Mouse (Mus musculus): ENCODE measurements around the gene Cspg4. TPM values are rescaled to one million over a fixed set of nuclear protein-coding genes. Genes with fewer than 3 reads are reported as not detected.

Gene Cspg4
- polyA plus RNA-seq, 1 experiment from 2014 or later, result 1.1 TPM

- DNase-seq (ENCODE audit: low spot score) (no peak), ATAC-seq (replicated peaks; ENCODE audit: low FRiP score) (no peak)
- Histone ChIP-seq H3K4me1 (replicated peaks; ENCODE audit: control insufficient read depth, insufficient read depth, low read length) (no peaks in the 10 kb centered on the region), H3K4me3 (ENCODE audit: low read depth, low read length) (no peak overlapping the region), H3K36me3 (ENCODE audit: control insufficient read depth, insufficient read depth, low read length) (no peaks in the 10 kb centered on the region), H3K4me2 (no peak overlapping the region), H3K27me3 (replicated peaks; ENCODE audit: control insufficient read depth, insufficient read depth, low read length) (peaks cover 3% of the 10 kb centered on the region; the same call in 1 of the 2 replicates), H3K27ac (ENCODE audit: low read depth, low read length) (no peak overlapping the region), H3K9me3 (ENCODE audit: control insufficient read depth, low read length) (no peaks in the 10 kb centered on the region), H3K9ac (ENCODE audit: low read depth, low read length) (no peak overlapping the region)
- WGBS, result 50% methylated on average over 3 of the region's 3 CpGs
These were observed 7.4 kb upstream of the Cspg4 start for GRCm38 (mm10) chr9:56857463-56857862.

GRCm38 (mm10) chr9:56860035-56860434 is 4.8 kb upstream of the Cspg4 start:
- 77% methylated on average over 3 of the region's 3 CpGs for WGBS
- H3K27ac ChIP-seq (ENCODE audit: low read depth, low read length), result no peak overlapping the region
- no peaks in the 10 kb centered on the region for H3K4me1 ChIP-seq (replicated peaks; ENCODE audit: control insufficient read depth, insufficient read depth, low read length)
- H3K9ac ChIP-seq (ENCODE audit: low read depth, low read length), result no peak overlapping the region
- H3K36me3 ChIP-seq (ENCODE audit: control insufficient read depth, insufficient read depth, low read length), result no peaks in the 10 kb centered on the region
- no peak overlapping the region for H3K4me3 ChIP-seq (ENCODE audit: low read depth, low read length)
- DNase-seq (ENCODE audit: low spot score), result no peak
- H3K27me3 ChIP-seq (replicated peaks; ENCODE audit: control insufficient read depth, insufficient read depth, low read length), result peaks cover 20% of the 10 kb centered on the region
- no peaks in the 10 kb centered on the region for H3K9me3 ChIP-seq (ENCODE audit: control insufficient read depth, low read length)
- no peak overlapping the region for H3K4me2 ChIP-seq
- ATAC-seq (replicated peaks; ENCODE audit: low FRiP score), result no peak

GRCm38 (mm10) chr9:56860486-56861269 is 4.2 kb upstream of the Cspg4 start:
- DNase-seq (ENCODE audit: low spot score) (no peak), ATAC-seq (replicated peaks; ENCODE audit: low FRiP score) (no peak)
- 66% methylated on average over 15 of the region's 15 CpGs for WGBS
- Histone ChIP-seq H3K27me3 (replicated peaks; ENCODE audit: control insufficient read depth, insufficient read depth, low read length) (peaks cover 27% of the 10 kb centered on the region), H3K36me3 (ENCODE audit: control insufficient read depth, insufficient read depth, low read length) (no peaks in the 10 kb centered on the region), H3K4me2 (no peak overlapping the region), H3K4me3 (ENCODE audit: low read depth, low read length) (no peak overlapping the region), H3K9me3 (ENCODE audit: control insufficient read depth, low read length) (no peaks in the 10 kb centered on the region), H3K4me1 (replicated peaks; ENCODE audit: control insufficient read depth, insufficient read depth, low read length) (no peaks in the 10 kb centered on the region), H3K9ac (ENCODE audit: low read depth, low read length) (no peak overlapping the region), H3K27ac (ENCODE audit: low read depth, low read length) (no peak overlapping the region)

- Histone ChIP-seq H3K9me3 (ENCODE audit: control insufficient read depth, low read length) (no peaks in the 10 kb centered on the region), H3K4me2 (no peak overlapping the region), H3K4me1 (replicated peaks; ENCODE audit: control insufficient read depth, insufficient read depth, low read length) (no peaks in the 10 kb centered on the region), H3K4me3 (ENCODE audit: low read depth, low read length) (no peak overlapping the region), H3K9ac (ENCODE audit: low read depth, low read length) (no peak overlapping the region), H3K27ac (ENCODE audit: low read depth, low read length) (no peak overlapping the region), H3K36me3 (ENCODE audit: control insufficient read depth, insufficient read depth, low read length) (no peaks in the 10 kb centered on the region), H3K27me3 (replicated peaks; ENCODE audit: control insufficient read depth, insufficient read depth, low read length) (peaks cover 35% of the 10 kb centered on the region)
- DNase-seq (ENCODE audit: low spot score), result no peak
- WGBS, result 63% methylated on average over 2 of the region's 2 CpGs
- no peak for ATAC-seq (replicated peaks; ENCODE audit: low FRiP score)
These were observed 2.0 kb upstream of the Cspg4 start for GRCm38 (mm10) chr9:56862863-56863262.

GRCm38 (mm10) chr9:56864216-56864729 is 560 bp upstream of the Cspg4 start, which contains the start of gene Odf3l1:
Gene Odf3l1, minus strand, starts transcription at chr9:56864679.
- Histone ChIP-seq H3K4me3 (ENCODE audit: low read depth, low read length) (peak within 1 kb of the TSS; percentile 30), H3K27ac (ENCODE audit: low read depth, low read length) (no peak within 1 kb of the TSS), H3K36me3 (ENCODE audit: control insufficient read depth, insufficient read depth, low read length) (no peaks in the 10 kb centered on the region), H3K27me3 (replicated peaks; ENCODE audit: control insufficient read depth, insufficient read depth, low read length) (peaks cover 35% of the 10 kb centered on the region), H3K4me1 (replicated peaks; ENCODE audit: control insufficient read depth, insufficient read depth, low read length) (no peaks in the 10 kb centered on the region), H3K9me3 (ENCODE audit: control insufficient read depth, low read length) (no peaks in the 10 kb centered on the region), H3K9ac (ENCODE audit: low read depth, low read length) (no peak within 1 kb of the TSS), H3K4me2 (peak within 1 kb of the TSS; percentile 48)
- ATAC-seq (replicated peaks; ENCODE audit: low FRiP score), result no peak
- 16% methylated on average over 3 of the region's 3 CpGs for WGBS
- no peak for DNase-seq (ENCODE audit: low spot score)

- Histone ChIP-seq H3K9me3 (ENCODE audit: control insufficient read depth, low read length) (no peaks in the 10 kb centered on the region), H3K27me3 (replicated peaks; ENCODE audit: control insufficient read depth, insufficient read depth, low read length) (peaks cover 34% of the 10 kb centered on the region), H3K36me3 (ENCODE audit: control insufficient read depth, insufficient read depth, low read length) (no peaks in the 10 kb centered on the region), H3K4me2 (peak overlapping the region; percentile 48; the same call in 1 of the 2 replicates), H3K4me3 (ENCODE audit: low read depth, low read length) (no peak overlapping the region), H3K27ac (ENCODE audit: low read depth, low read length) (no peak overlapping the region), H3K9ac (ENCODE audit: low read depth, low read length) (no peak overlapping the region), H3K4me1 (replicated peaks; ENCODE audit: control insufficient read depth, insufficient read depth, low read length) (no peaks in the 10 kb centered on the region)
- no peak for ATAC-seq (replicated peaks; ENCODE audit: low FRiP score)
- 60% methylated on average over 11 of the region's 11 CpGs for WGBS
- no peak for DNase-seq (ENCODE audit: low spot score)
These were observed 1.0 kb downstream of the Cspg4 start for GRCm38 (mm10) chr9:56865673-56866400.

- no peak overlapping the region for H3K4me2 ChIP-seq
- H3K27me3 ChIP-seq (replicated peaks; ENCODE audit: control insufficient read depth, insufficient read depth, low read length), result peaks cover 32% of the 10 kb centered on the region
- no peaks in the 10 kb centered on the region for H3K4me1 ChIP-seq (replicated peaks; ENCODE audit: control insufficient read depth, insufficient read depth, low read length)
- WGBS, result 69% methylated on average over 5 of the region's 5 CpGs
- no peaks in the 10 kb centered on the region for H3K36me3 ChIP-seq (ENCODE audit: control insufficient read depth, insufficient read depth, low read length)
- no peaks in the 10 kb centered on the region for H3K9me3 ChIP-seq (ENCODE audit: control insufficient read depth, low read length)
- ATAC-seq (replicated peaks; ENCODE audit: low FRiP score) (no peak), DNase-seq (ENCODE audit: low spot score) (no peak)
- H3K9ac ChIP-seq (ENCODE audit: low read depth, low read length), result no peak overlapping the region
- no peak overlapping the region for H3K27ac ChIP-seq (ENCODE audit: low read depth, low read length)
- H3K4me3 ChIP-seq (ENCODE audit: low read depth, low read length), result no peak overlapping the region
These were observed 1.6 kb downstream of the Cspg4 start for GRCm38 (mm10) chr9:56866430-56866829.

- no peak for DNase-seq (ENCODE audit: low spot score)
- Histone ChIP-seq H3K9ac (ENCODE audit: low read depth, low read length) (no peak overlapping the region), H3K4me2 (no peak overlapping the region), H3K36me3 (ENCODE audit: control insufficient read depth, insufficient read depth, low read length) (no peaks in the 10 kb centered on the region), H3K4me3 (ENCODE audit: low read depth, low read length) (no peak overlapping the region), H3K27me3 (replicated peaks; ENCODE audit: control insufficient read depth, insufficient read depth, low read length) (peaks cover 32% of the 10 kb centered on the region), H3K27ac (ENCODE audit: low read depth, low read length) (no peak overlapping the region), H3K9me3 (ENCODE audit: control insufficient read depth, low read length) (no peaks in the 10 kb centered on the region), H3K4me1 (replicated peaks; ENCODE audit: control insufficient read depth, insufficient read depth, low read length) (no peaks in the 10 kb centered on the region)
- no peak for ATAC-seq (replicated peaks; ENCODE audit: low FRiP score)
- WGBS, result 47% methylated on average over 6 of the region's 6 CpGs
These were observed 3.5 kb downstream of the Cspg4 start for GRCm38 (mm10) chr9:56868292-56868691.
